Mouse (Mus musculus) small intestine, adult 10 weeks (tissue): Measurements from ENCODE around the gene Slc23a4. TPM values are rescaled to one million over a fixed set of nuclear protein-coding genes. Genes with fewer than 3 reads are reported as not detected.

Experiments
- polyA plus RNA-seq: library from polyadenylated mRNA; stranded (reverse); fragments of 350-450 nt; fragmentation: Illumina TruSeq; extraction: RNeasy Lipid Tissue Mini Kit (QIAGEN cat#74804); gene quantifications from one replicate; pipeline ENCODE4 v1.2.3, GENCODE M21; 2014; ENCODE audit warnings: low replicate concordance

The Slc23a4 gene
- 20.2 TPM for polyA plus RNA-seq

GRCm38 (mm10) chr6:34988081-34988761 lies at the start of gene Slc23a4:
Gene Slc23a4 (minus strand): TSS chr6:34988404.

DNA sequence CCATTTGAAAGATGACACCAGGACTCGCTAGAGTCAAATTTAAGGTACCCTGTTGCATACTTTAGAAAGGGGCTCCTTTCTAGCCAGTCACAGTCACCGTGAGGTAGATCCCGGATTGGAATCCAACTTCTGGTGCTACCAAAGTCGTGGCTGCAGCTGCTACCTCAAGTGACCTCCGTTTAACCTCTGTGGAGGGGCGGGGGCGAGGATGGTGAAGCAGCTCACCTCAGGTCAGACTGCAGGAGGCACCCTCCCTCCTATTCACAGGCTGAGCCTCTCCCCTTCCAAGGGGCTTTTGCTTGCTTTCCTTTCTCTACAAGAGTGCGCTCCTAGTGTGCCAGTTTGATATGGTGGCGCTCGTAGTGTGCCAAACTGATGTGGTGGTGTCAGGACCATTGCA lies 68.2 kb downstream of the Slc23a4 start, which contains the start of gene Stra8:
Gene Stra8, plus strand, starts transcription at position 208 of the 400 bp plus-strand sequence.

DNA sequence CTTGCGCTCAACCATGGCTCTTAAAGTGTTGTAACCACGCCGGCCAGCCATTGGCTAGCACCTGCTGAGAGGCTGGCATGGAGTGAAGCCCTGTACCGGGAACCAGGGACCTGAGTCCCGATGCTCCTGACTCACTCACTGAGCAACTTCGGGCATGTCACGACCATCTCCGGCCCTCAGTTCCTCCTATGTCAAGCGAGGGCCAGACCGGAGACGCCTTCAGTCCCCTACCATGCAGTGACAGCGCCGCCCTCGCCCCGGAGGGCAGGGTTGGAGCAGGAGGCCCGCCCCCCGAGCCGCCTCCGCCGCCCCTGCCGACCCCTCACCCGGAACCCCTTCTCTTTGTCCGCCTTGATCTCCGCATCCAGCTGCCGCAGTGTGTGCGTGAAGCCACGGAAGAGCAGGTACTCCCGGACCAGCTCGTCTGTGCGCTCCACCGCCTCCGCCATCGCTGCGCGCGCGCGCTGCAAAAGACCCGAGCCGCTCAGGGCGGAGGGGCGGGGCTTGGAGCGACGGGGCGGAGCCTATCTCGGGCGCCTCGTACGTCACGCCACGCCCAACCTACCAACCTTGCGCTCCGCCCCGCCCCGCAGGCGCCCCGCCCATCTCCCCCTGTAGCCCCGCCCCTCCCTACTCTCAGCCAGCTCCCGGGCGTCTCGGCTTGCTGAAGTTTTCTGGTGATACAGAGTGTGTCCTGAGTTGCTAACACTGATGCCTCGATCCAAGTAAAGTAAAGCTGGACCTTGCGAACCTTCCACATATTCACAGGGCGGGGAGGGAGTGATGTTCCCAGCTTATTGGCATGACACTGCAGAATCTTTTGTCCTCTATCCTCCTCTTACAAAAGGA lies 77.6 kb downstream of the Slc23a4 start, which contains the start of gene Wdr91:
Gene Wdr91, minus strand, starts transcription at position 506 of the 849 bp plus-strand sequence.

Other genes starting within 250 kb of the Slc23a4 start
- gene Agbl3, start 208.0 kb downstream of the Slc23a4 start, polyA plus RNA-seq: 4.8 TPM
- gene Tmem140, start 125.3 kb downstream of the Slc23a4 start, polyA plus RNA-seq: 37.3 TPM
- 0.41 TPM for gene Cyren, start 110.3 kb downstream of the Slc23a4 start, polyA plus RNA-seq
- not detected for gene Wdr91, start 77.5 kb downstream of the Slc23a4 start, polyA plus RNA-seq
- not detected for gene Stra8, start 68.2 kb downstream of the Slc23a4 start, polyA plus RNA-seq
- 35.9 TPM for gene Cnot4, start 145.3 kb upstream of the Slc23a4 start, polyA plus RNA-seq
- gene Nup205, start 189.0 kb upstream of the Slc23a4 start, polyA plus RNA-seq: 12.6 TPM